Mouse (Mus musculus) hindbrain, embryonic 13.5 days (tissue): ENCODE measurements around the gene Akap5. TPM values are rescaled to one million over a fixed set of nuclear protein-coding genes. Genes with fewer than 3 reads are reported as not detected.

ENCODE experiments used
- ATAC-seq: fragments of 200-750 bp; cut with Nextera tagmentation; 2 replicates; pipeline ENCODE4 v1.8.0; 2017; ENCODE audit warnings: moderate TSS enrichment; ENCODE audit not compliant: low FRiP score
- H3K27ac ChIP-seq: fragments of 300-500 bp; sonication (generic); 2 replicates; pipeline ENCODE4 v1.5.1; 2015; ENCODE audit warnings: inconsistent platforms, mild to moderate bottlenecking, moderate library complexity
- H3K27me3 ChIP-seq: fragments of 300-500 bp; sonication (generic); 2 replicates; pipeline ENCODE4 v1.6.1; 2015; ENCODE audit warnings: mild to moderate bottlenecking, inconsistent platforms
- H3K36me3 ChIP-seq: fragments of 300-500 bp; sonication (generic); 2 replicates; pipeline ENCODE4 v1.6.1; 2015; ENCODE audit warnings: mild to moderate bottlenecking, inconsistent platforms
- H3K4me1 ChIP-seq: fragments of 300-500 bp; sonication (generic); replicated peaks from 2 replicates; pipeline ENCODE4 v1.6.1; 2015; ENCODE audit warnings: inconsistent platforms
- H3K4me2 ChIP-seq: fragments of 300-500 bp; sonication (generic); 2 replicates; pipeline ENCODE4 v1.6.1; 2015; ENCODE audit warnings: inconsistent platforms, mild to moderate bottlenecking, moderate library complexity
- H3K4me3 ChIP-seq: fragments of 300-500 bp; sonication (generic); 2 replicates; pipeline ENCODE4 v1.5.1; 2015; ENCODE audit warnings: mild to moderate bottlenecking, inconsistent platforms
- H3K9ac ChIP-seq: fragments of 300-500 bp; sonication (generic); 2 replicates; pipeline ENCODE4 v1.6.1; 2015; ENCODE audit warnings: mild to moderate bottlenecking, inconsistent platforms
- H3K9me3 ChIP-seq: fragments of 300-500 bp; sonication (generic); 2 replicates; pipeline ENCODE4 v1.6.1; 2016; ENCODE audit warnings: inconsistent platforms
- WGBS: fragments of 180-500 bp; shearing (Covaris S2); methylation state at CpG from one replicate; pipeline ENCODE4 v1.1.7; 2015; 5-methylcytosine and 5-hydroxymethylcytosine counted together
- polyA plus RNA-seq: library from polyadenylated mRNA; unstranded; fragments of >200 nt; fragmentation: Nextera tagmentation; extraction: Ambion mirVana; gene quantifications from 2 replicates; pipeline ENCODE4 v1.2.1, GENCODE M21; 2015

The Akap5 gene
- polyA plus RNA-seq, 1 experiment from 2014 or later = 7.4 TPM

GRCm38 (mm10) chr12:76297830-76298229, 26.9 kb upstream of the Akap5 start:
- Histone ChIP-seq H3K9ac (no peak overlapping the region), H3K4me3 (no peak overlapping the region), H3K4me1 (no peaks in the 10 kb centered on the region), H3K4me2 (no peak overlapping the region), H3K36me3 (peaks cover 45% of the 10 kb centered on the region), H3K27ac (no peak overlapping the region), H3K27me3 (no peaks in the 10 kb centered on the region), H3K9me3 (no peaks in the 10 kb centered on the region)
- no peak for ATAC-seq
- 70% methylated on average over 5 of the region's 5 CpGs for WGBS

- H3K4me1 ChIP-seq = no peaks in the 10 kb centered on the region; the same call in 1 of the 2 replicates
- no peak overlapping the region for H3K9ac ChIP-seq
- no peak overlapping the region for H3K27ac ChIP-seq
- no peak overlapping the region for H3K4me3 ChIP-seq
- H3K4me2 ChIP-seq = no peak overlapping the region
- no peak for ATAC-seq
- no peaks in the 10 kb centered on the region for H3K27me3 ChIP-seq
- H3K36me3 ChIP-seq = peaks cover 48% of the 10 kb centered on the region
- 96% methylated on average over 9 of the region's 9 CpGs for WGBS
- no peaks in the 10 kb centered on the region for H3K9me3 ChIP-seq
Observed at GRCm38 (mm10) chr12:76299361-76299906, 25.3 kb upstream of the Akap5 start.

GRCm38 (mm10) chr12:76300367-76300766, 24.3 kb upstream of the Akap5 start:
- Histone ChIP-seq H3K36me3 (peaks cover 46% of the 10 kb centered on the region), H3K4me3 (no peak overlapping the region), H3K27me3 (no peaks in the 10 kb centered on the region), H3K9ac (no peak overlapping the region), H3K27ac (no peak overlapping the region), H3K9me3 (no peaks in the 10 kb centered on the region), H3K4me1 (no peaks in the 10 kb centered on the region; the same call in 1 of the 2 replicates), H3K4me2 (no peak overlapping the region)
- WGBS = 91% methylated on average over 10 of the region's 10 CpGs
- no peak for ATAC-seq

- Histone ChIP-seq H3K27ac (peak overlapping the region; percentile 42; the same call in 1 of the 2 replicates), H3K4me3 (no peak overlapping the region), H3K4me2 (no peak overlapping the region), H3K9ac (no peak overlapping the region), H3K4me1 (peaks cover 17% of the 10 kb centered on the region), H3K36me3 (peaks cover 28% of the 10 kb centered on the region), H3K9me3 (no peaks in the 10 kb centered on the region), H3K27me3 (no peaks in the 10 kb centered on the region)
- WGBS = 89% methylated on average over 11 of the region's 11 CpGs
- ATAC-seq = no peak
Observed at GRCm38 (mm10) chr12:76303474-76303873, 21.2 kb upstream of the Akap5 start.

GRCm38 (mm10) chr12:76304199-76304598, 20.5 kb upstream of the Akap5 start:
- H3K9me3 ChIP-seq = no peaks in the 10 kb centered on the region
- H3K9ac ChIP-seq = no peak overlapping the region
- no peak overlapping the region for H3K4me2 ChIP-seq
- peak overlapping the region; percentile 42 for H3K27ac ChIP-seq
- peaks cover 17% of the 10 kb centered on the region for H3K4me1 ChIP-seq
- no peak for ATAC-seq
- H3K36me3 ChIP-seq = peaks cover 24% of the 10 kb centered on the region
- WGBS = 49% methylated on average over 4 of the region's 4 CpGs
- H3K27me3 ChIP-seq = no peaks in the 10 kb centered on the region
- H3K4me3 ChIP-seq = no peak overlapping the region

- Histone ChIP-seq H3K27me3 (no peaks in the 10 kb centered on the region), H3K9ac (no peak overlapping the region), H3K4me3 (no peak overlapping the region), H3K36me3 (peaks cover 23% of the 10 kb centered on the region), H3K9me3 (no peaks in the 10 kb centered on the region), H3K4me1 (peaks cover 17% of the 10 kb centered on the region), H3K27ac (no peak overlapping the region), H3K4me2 (no peak overlapping the region)
- no peak for ATAC-seq
- 93% methylated on average over 8 of the region's 8 CpGs for WGBS
Observed at GRCm38 (mm10) chr12:76305107-76305506, 19.6 kb upstream of the Akap5 start.

GRCm38 (mm10) chr12:76306852-76307561, 17.7 kb upstream of the Akap5 start:
- Histone ChIP-seq H3K9ac (no peak overlapping the region), H3K36me3 (peaks cover 11% of the 10 kb centered on the region), H3K27me3 (no peaks in the 10 kb centered on the region), H3K9me3 (no peaks in the 10 kb centered on the region), H3K4me3 (no peak overlapping the region), H3K4me1 (peaks cover 17% of the 10 kb centered on the region), H3K27ac (no peak overlapping the region), H3K4me2 (no peak overlapping the region)
- 80% methylated on average over 9 of the region's 9 CpGs for WGBS
- no peak for ATAC-seq

- H3K4me2 ChIP-seq = no peak overlapping the region
- no peaks in the 10 kb centered on the region for H3K27me3 ChIP-seq
- H3K27ac ChIP-seq = no peak overlapping the region
- peak; percentile 17; the same call in 1 of the 2 replicates for ATAC-seq
- H3K4me3 ChIP-seq = no peak overlapping the region
- WGBS = 43% methylated on average over 9 of the region's 9 CpGs
- peaks cover 17% of the 10 kb centered on the region for H3K4me1 ChIP-seq
- peaks cover 16% of the 10 kb centered on the region for H3K36me3 ChIP-seq
- H3K9ac ChIP-seq = 0 out of 2 replicates have a peak overlapping the region, but pooled peaks have one; percentile 39
- H3K9me3 ChIP-seq = no peaks in the 10 kb centered on the region
Observed at GRCm38 (mm10) chr12:76307964-76308363, 16.7 kb upstream of the Akap5 start.

GRCm38 (mm10) chr12:76308436-76308835, 16.3 kb upstream of the Akap5 start:
- WGBS = 95% methylated on average over 5 of the region's 5 CpGs
- Histone ChIP-seq H3K4me1 (peaks cover 17% of the 10 kb centered on the region), H3K4me3 (no peak overlapping the region), H3K36me3 (peaks cover 15% of the 10 kb centered on the region), H3K27me3 (no peaks in the 10 kb centered on the region), H3K9me3 (no peaks in the 10 kb centered on the region), H3K9ac (0 out of 2 replicates have a peak overlapping the region, but pooled peaks have one; percentile 39), H3K4me2 (no peak overlapping the region), H3K27ac (no peak overlapping the region)
- ATAC-seq = no peak

GRCm38 (mm10) chr12:76310007-76310406, 14.7 kb upstream of the Akap5 start:
- no peak overlapping the region for H3K4me2 ChIP-seq
- 91% methylated on average over 6 of the region's 6 CpGs for WGBS
- peaks cover 18% of the 10 kb centered on the region for H3K36me3 ChIP-seq
- H3K4me3 ChIP-seq = no peak overlapping the region
- no peaks in the 10 kb centered on the region for H3K27me3 ChIP-seq
- no peak overlapping the region for H3K9ac ChIP-seq
- ATAC-seq = no peak
- H3K27ac ChIP-seq = no peak overlapping the region
- peaks cover 17% of the 10 kb centered on the region for H3K4me1 ChIP-seq
- H3K9me3 ChIP-seq = no peaks in the 10 kb centered on the region

GRCm38 (mm10) chr12:76310633-76311032, 14.1 kb upstream of the Akap5 start:
- 82% methylated on average over 6 of the region's 6 CpGs for WGBS

GRCm38 (mm10) chr12:76311227-76311626, 13.5 kb upstream of the Akap5 start:
- ATAC-seq = no peak
- 90% methylated on average over 9 of the region's 9 CpGs for WGBS
- no peak overlapping the region for H3K9ac ChIP-seq
- no peak overlapping the region for H3K4me3 ChIP-seq
- H3K27ac ChIP-seq = no peak overlapping the region
- H3K9me3 ChIP-seq = no peaks in the 10 kb centered on the region
- no peaks in the 10 kb centered on the region for H3K27me3 ChIP-seq
- peaks cover 17% of the 10 kb centered on the region for H3K4me1 ChIP-seq
- H3K36me3 ChIP-seq = peaks cover 25% of the 10 kb centered on the region
- H3K4me2 ChIP-seq = no peak overlapping the region

More at GRCm38 (mm10) chr12:76310633-76311032, 14.1 kb upstream of the Akap5 start:
- no peak overlapping the region for H3K4me3 ChIP-seq
- no peaks in the 10 kb centered on the region for H3K27me3 ChIP-seq
- H3K9me3 ChIP-seq = no peaks in the 10 kb centered on the region
- no peak overlapping the region for H3K9ac ChIP-seq
- H3K4me1 ChIP-seq = peaks cover 17% of the 10 kb centered on the region
- H3K27ac ChIP-seq = no peak overlapping the region
- ATAC-seq = no peak
- H3K36me3 ChIP-seq = peaks cover 24% of the 10 kb centered on the region
- H3K4me2 ChIP-seq = no peak overlapping the region

GRCm38 (mm10) chr12:76311951-76312350, 12.7 kb upstream of the Akap5 start:
- Histone ChIP-seq H3K9me3 (no peaks in the 10 kb centered on the region), H3K27ac (no peak overlapping the region), H3K9ac (no peak overlapping the region), H3K27me3 (no peaks in the 10 kb centered on the region), H3K36me3 (peaks cover 25% of the 10 kb centered on the region), H3K4me3 (no peak overlapping the region), H3K4me2 (no peak overlapping the region), H3K4me1 (peaks cover 10% of the 10 kb centered on the region)
- WGBS = 97% methylated on average over 8 of the region's 8 CpGs
- ATAC-seq = no peak
